Mouse (Mus musculus) midbrain, embryonic 10.5 days (tissue): Measurements from ENCODE around the gene Pik3cb. TPM values are rescaled to one million over a fixed set of nuclear protein-coding genes. Genes with fewer than 3 reads are reported as not detected.

Experiments
- DNase-seq: peaks from one replicate; pipeline ENCODE4 v3.0.0-alpha.2; 2017; ENCODE audit warnings: low spot score
- H3K27ac ChIP-seq: fragments of 300-500 bp; sonication (generic); replicated peaks from 2 replicates; pipeline ENCODE4 v1.5.1; 2016; ENCODE audit warnings: mild to moderate bottlenecking
- H3K27me3 ChIP-seq: fragments of 300-500 bp; sonication (generic); 2 replicates; pipeline ENCODE4 v1.6.1; 2016; ENCODE audit warnings: low read depth, mild to moderate bottlenecking; ENCODE audit not compliant: poor library complexity, severe bottlenecking
- H3K36me3 ChIP-seq: fragments of 300-500 bp; sonication (generic); 2 replicates; pipeline ENCODE4 v1.6.1; 2016; ENCODE audit warnings: mild to moderate bottlenecking, moderate library complexity
- H3K4me1 ChIP-seq: fragments of 300-500 bp; sonication (generic); 2 replicates; pipeline ENCODE4 v1.6.1; 2016
- H3K4me3 ChIP-seq: fragments of 300-500 bp; sonication (generic); 2 replicates; pipeline ENCODE4 v1.5.1; 2016; ENCODE audit warnings: mild to moderate bottlenecking, moderate library complexity
- H3K9me3 ChIP-seq: fragments of 300-500 bp; sonication (generic); replicated peaks from 2 replicates; pipeline ENCODE4 v1.6.1; 2016; ENCODE audit warnings: mild to moderate bottlenecking
- WGBS: fragments of 180-500 bp; shearing (Covaris S2); methylation state at CpG from one replicate; pipeline ENCODE4 v1.1.7; 2016; 5-methylcytosine and 5-hydroxymethylcytosine counted together
- polyA plus RNA-seq: library from polyadenylated mRNA; unstranded; fragments of >200 nt; fragmentation: Nextera tagmentation; extraction: Ambion mirVana; gene quantifications from 2 replicates; pipeline ENCODE4 v1.2.1, GENCODE M21; 2016

Gene Pik3cb
- polyA plus RNA-seq, 1 experiment from 2014 or later: 1.7 TPM

- no peak overlapping the region for H3K4me3 ChIP-seq
- DNase-seq: no peak
- 76% methylated on average over 3 of the region's 3 CpGs for WGBS
These were observed 124.1 kb downstream of the Pik3cb start for GRCm38 (mm10) chr9:99016301-99016700.

GRCm38 (mm10) chr9:99009898-99010199 is 130.6 kb downstream of the Pik3cb start:
- Histone ChIP-seq H3K27ac (no peak overlapping the region), H3K4me1 (no peaks in the 10 kb centered on the region), H3K9me3 (no peaks in the 10 kb centered on the region), H3K36me3 (peaks cover 14% of the 10 kb centered on the region), H3K27me3 (no peaks in the 10 kb centered on the region), H3K4me3 (no peak overlapping the region)
- DNase-seq: no peak
- 97% methylated on average over 3 of the region's 3 CpGs for WGBS

More at GRCm38 (mm10) chr9:99016301-99016700, 124.1 kb downstream of the Pik3cb start:
- Histone ChIP-seq H3K27ac (no peak overlapping the region), H3K4me1 (no peaks in the 10 kb centered on the region), H3K36me3 (no peaks in the 10 kb centered on the region), H3K9me3 (no peaks in the 10 kb centered on the region), H3K27me3 (no peaks in the 10 kb centered on the region)

- DNase-seq: no peak
- no peaks in the 10 kb centered on the region for H3K9me3 ChIP-seq
- H3K4me1 ChIP-seq: no peaks in the 10 kb centered on the region
- H3K4me3 ChIP-seq: no peak overlapping the region
- 86% methylated on average over 12 of the region's 12 CpGs for WGBS
- H3K36me3 ChIP-seq: peaks cover 19% of the 10 kb centered on the region
- H3K27ac ChIP-seq: no peak overlapping the region
- H3K27me3 ChIP-seq: no peaks in the 10 kb centered on the region
These were observed 131.1 kb downstream of the Pik3cb start for GRCm38 (mm10) chr9:99009069-99009897.

- H3K27ac ChIP-seq: no peak overlapping the region
- H3K4me3 ChIP-seq: no peak overlapping the region
- peaks cover 66% of the 10 kb centered on the region for H3K36me3 ChIP-seq
- no peaks in the 10 kb centered on the region for H3K9me3 ChIP-seq
- H3K27me3 ChIP-seq: no peaks in the 10 kb centered on the region
- DNase-seq: no peak
- no peaks in the 10 kb centered on the region for H3K4me1 ChIP-seq
- 92% methylated on average over 6 of the region's 6 CpGs for WGBS
These were observed 139.1 kb downstream of the Pik3cb start for GRCm38 (mm10) chr9:99001326-99001725.

- WGBS: 89% methylated on average over 9 of the region's 9 CpGs
- no peak overlapping the region for H3K4me3 ChIP-seq
- H3K9me3 ChIP-seq: no peaks in the 10 kb centered on the region
- H3K27me3 ChIP-seq: no peaks in the 10 kb centered on the region
- no peak for DNase-seq
- H3K4me1 ChIP-seq: no peaks in the 10 kb centered on the region
- no peak overlapping the region for H3K27ac ChIP-seq
- peaks cover 61% of the 10 kb centered on the region for H3K36me3 ChIP-seq
These were observed 140.5 kb downstream of the Pik3cb start for GRCm38 (mm10) chr9:98999881-99000339.

- Histone ChIP-seq H3K27ac (no peak overlapping the region), H3K27me3 (no peaks in the 10 kb centered on the region), H3K9me3 (no peaks in the 10 kb centered on the region), H3K36me3 (peaks cover 34% of the 10 kb centered on the region), H3K4me1 (no peaks in the 10 kb centered on the region), H3K4me3 (no peak overlapping the region)
- DNase-seq: no peak
- WGBS: 89% methylated on average over 4 of the region's 4 CpGs
These were observed 146.3 kb downstream of the Pik3cb start for GRCm38 (mm10) chr9:98994103-98994502.

- 59% methylated on average over 9 of the region's 9 CpGs for WGBS
- peaks cover 19% of the 10 kb centered on the region for H3K4me1 ChIP-seq
- peak overlapping the region; percentile 80 for H3K4me3 ChIP-seq
- no peaks in the 10 kb centered on the region for H3K9me3 ChIP-seq
- H3K27me3 ChIP-seq: peaks cover 21% of the 10 kb centered on the region
- no peaks in the 10 kb centered on the region for H3K36me3 ChIP-seq
- H3K27ac ChIP-seq: no peak overlapping the region
- no peak for DNase-seq
These were observed 153.3 kb downstream of the Pik3cb start for GRCm38 (mm10) chr9:98987131-98987530.

Other genes with a start within 250 kb of the Pik3cb start
- not detected in 2 replicates for gene 7420426K07Rik, start 237.5 kb downstream of the Pik3cb start, polyA plus RNA-seq
- 3.5 and 4.1 TPM in 2 replicates for gene Foxl2, start 185.3 kb downstream of the Pik3cb start, polyA plus RNA-seq
- 73.5 and 81.5 TPM in 2 replicates for gene Faim, start 154.2 kb downstream of the Pik3cb start, polyA plus RNA-seq
- 0.09 TPM in 1 of 2 replicates, not detected in the other for gene Gm1123, start 104.9 kb downstream of the Pik3cb start, polyA plus RNA-seq
- gene Faiml, start 96.6 kb upstream of the Pik3cb start, polyA plus RNA-seq: not detected in 2 replicates
- 37.8 and 41.6 TPM in 2 replicates for gene Cep70, start 102.7 kb upstream of the Pik3cb start, polyA plus RNA-seq
- gene Esyt3, start 217.9 kb upstream of the Pik3cb start, polyA plus RNA-seq: 0.10 and 0.27 TPM in 2 replicates